Mouse (Mus musculus): ENCODE results near the gene Homer1. TPM values are rescaled to one million over a fixed set of nuclear protein-coding genes. Genes with fewer than 3 reads are reported as not detected.

Homer1 gene
- polyA plus RNA-seq, 1 experiment = 4.8 TPM

GRCm38 (mm10) chr13:93419779-93420178 is 120.3 kb downstream of the Homer1 start:
- no peaks in the 10 kb centered on the region for H3K27me3 ChIP-seq (ENCODE audit: control insufficient read depth, insufficient read depth, insufficient read length)
- H3K79me2 ChIP-seq (ENCODE audit: control insufficient read depth, insufficient read depth) = no peaks in the 10 kb centered on the region

GRCm38 (mm10) chr13:93423224-93423623 is 123.8 kb downstream of the Homer1 start:
- TF ChIP-seq CEBPB (IDR thresholded peaks at IDR 0.05; ENCODE audit: low read depth) (no peak), MAX (IDR thresholded peaks at IDR 0.05) (no peak), USF1 (IDR thresholded peaks at IDR 0.05; ENCODE audit: low read depth) (no peak)
- Histone ChIP-seq H3K79me3 (ENCODE audit: low read depth) (no peaks in the 10 kb centered on the region), H3K79me2 (ENCODE audit: control insufficient read depth, insufficient read depth) (no peaks in the 10 kb centered on the region)

More at GRCm38 (mm10) chr13:93419779-93420178, 120.3 kb downstream of the Homer1 start:
- H3K4me3 ChIP-seq (ENCODE audit: insufficient read depth, poor library complexity, severe bottlenecking) = no peak overlapping the region
- H3K36me3 ChIP-seq (ENCODE audit: control insufficient read depth, insufficient read depth) = no peaks in the 10 kb centered on the region
- TF ChIP-seq CEBPB (IDR thresholded peaks at IDR 0.05; ENCODE audit: low read depth) (no peak), MAX (IDR thresholded peaks at IDR 0.05) (no peak), FOSL1 (IDR thresholded peaks at IDR 0.05; ENCODE audit: insufficient read depth, low read length, poor library complexity, severe bottlenecking) (no peak), USF1 (IDR thresholded peaks at IDR 0.05; ENCODE audit: low read depth) (no peak), MYOD1 (IDR thresholded peaks at IDR 0.05; ENCODE audit: control insufficient read depth, insufficient read length, low read depth) (no peak), CTCF (IDR thresholded peaks at IDR 0.05; ENCODE audit: control insufficient read depth, insufficient read depth, insufficient read length) (no peak), MYOG (IDR thresholded peaks at IDR 0.05; ENCODE audit: control insufficient read depth, extremely low read depth, insufficient read length) (no peak)
- no peaks in the 10 kb centered on the region for H3K79me3 ChIP-seq (ENCODE audit: low read depth)
- H3ac ChIP-seq (ENCODE audit: control insufficient read depth, insufficient read length, low read depth) = no peak overlapping the region

GRCm38 (mm10) chr13:93427920-93428876 is 128.8 kb downstream of the Homer1 start:
- Histone ChIP-seq H3K79me3 (ENCODE audit: low read depth) (no peaks in the 10 kb centered on the region), H3K79me2 (ENCODE audit: control insufficient read depth, insufficient read depth) (no peaks in the 10 kb centered on the region), H3K36me3 (ENCODE audit: control insufficient read depth, insufficient read depth) (no peaks in the 10 kb centered on the region), H3ac (ENCODE audit: control insufficient read depth, insufficient read length, low read depth) (no peak overlapping the region), H3K27me3 (ENCODE audit: control insufficient read depth, insufficient read depth, insufficient read length) (no peaks in the 10 kb centered on the region), H3K4me3 (ENCODE audit: insufficient read depth, poor library complexity, severe bottlenecking) (no peak overlapping the region)
- no peak for TF ChIP-seq USF1 (IDR thresholded peaks at IDR 0.05; ENCODE audit: low read depth)
- no peak for TF ChIP-seq FOSL1 (IDR thresholded peaks at IDR 0.05; ENCODE audit: insufficient read depth, low read length, poor library complexity, severe bottlenecking)
- no peak for TF ChIP-seq CEBPB (IDR thresholded peaks at IDR 0.05; ENCODE audit: low read depth)
- no peak for TF ChIP-seq MAX (IDR thresholded peaks at IDR 0.05)
- TF ChIP-seq CTCF (IDR thresholded peaks at IDR 0.05; ENCODE audit: control insufficient read depth, insufficient read depth, insufficient read length) = no peak
- TF ChIP-seq MYOG (IDR thresholded peaks at IDR 0.05; ENCODE audit: control insufficient read depth, extremely low read depth, insufficient read length) = no peak

More at GRCm38 (mm10) chr13:93423224-93423623, 123.8 kb downstream of the Homer1 start:
- Histone ChIP-seq H3K27me3 (ENCODE audit: control insufficient read depth, insufficient read depth, insufficient read length) (no peaks in the 10 kb centered on the region), H3K36me3 (ENCODE audit: control insufficient read depth, insufficient read depth) (no peaks in the 10 kb centered on the region), H3ac (ENCODE audit: control insufficient read depth, insufficient read length, low read depth) (no peak overlapping the region), H3K4me3 (ENCODE audit: insufficient read depth, poor library complexity, severe bottlenecking) (no peak overlapping the region)

- no peaks in the 10 kb centered on the region for H3K27me3 ChIP-seq (ENCODE audit: control insufficient read depth, insufficient read depth, insufficient read length)
- no peak for TF ChIP-seq CTCF (IDR thresholded peaks at IDR 0.05; ENCODE audit: control insufficient read depth, insufficient read depth, insufficient read length)
- TF ChIP-seq MYOD1 (IDR thresholded peaks at IDR 0.05; ENCODE audit: control insufficient read depth, insufficient read length, low read depth) = no peak
- no peak for TF ChIP-seq MAX (IDR thresholded peaks at IDR 0.05)
- TF ChIP-seq FOSL1 (IDR thresholded peaks at IDR 0.05; ENCODE audit: insufficient read depth, low read length, poor library complexity, severe bottlenecking) = no peak
- no peak for TF ChIP-seq USF1 (IDR thresholded peaks at IDR 0.05; ENCODE audit: low read depth)
- TF ChIP-seq MYOG (IDR thresholded peaks at IDR 0.05; ENCODE audit: control insufficient read depth, extremely low read depth, insufficient read length) = no peak
- no peak for TF ChIP-seq CEBPB (IDR thresholded peaks at IDR 0.05; ENCODE audit: low read depth)
Observed at GRCm38 (mm10) chr13:93429205-93429604, 129.8 kb downstream of the Homer1 start.

GRCm38 (mm10) chr13:93440167-93440566 is 140.7 kb downstream of the Homer1 start:
- Histone ChIP-seq H3K27me3 (ENCODE audit: control insufficient read depth, insufficient read depth, insufficient read length) (no peaks in the 10 kb centered on the region), H3ac (ENCODE audit: control insufficient read depth, insufficient read length, low read depth) (no peak overlapping the region), H3K79me2 (ENCODE audit: control insufficient read depth, insufficient read depth) (no peaks in the 10 kb centered on the region), H3K4me3 (ENCODE audit: insufficient read depth, poor library complexity, severe bottlenecking) (no peak overlapping the region), H3K36me3 (ENCODE audit: control insufficient read depth, insufficient read depth) (no peaks in the 10 kb centered on the region), H3K79me3 (ENCODE audit: low read depth) (no peaks in the 10 kb centered on the region)
- TF ChIP-seq FOSL1 (IDR thresholded peaks at IDR 0.05; ENCODE audit: insufficient read depth, low read length, poor library complexity, severe bottlenecking) (no peak), MAX (IDR thresholded peaks at IDR 0.05) (no peak), USF1 (IDR thresholded peaks at IDR 0.05; ENCODE audit: low read depth) (no peak), CEBPB (IDR thresholded peaks at IDR 0.05; ENCODE audit: low read depth) (no peak), MYOD1 (IDR thresholded peaks at IDR 0.05; ENCODE audit: control insufficient read depth, insufficient read length, low read depth) (no peak), CTCF (IDR thresholded peaks at IDR 0.05; ENCODE audit: control insufficient read depth, insufficient read depth, insufficient read length) (no peak), MYOG (IDR thresholded peaks at IDR 0.05; ENCODE audit: control insufficient read depth, extremely low read depth, insufficient read length) (no peak)

More at GRCm38 (mm10) chr13:93429205-93429604, 129.8 kb downstream of the Homer1 start:
- no peak overlapping the region for H3K4me3 ChIP-seq (ENCODE audit: insufficient read depth, poor library complexity, severe bottlenecking)
- no peak overlapping the region for H3ac ChIP-seq (ENCODE audit: control insufficient read depth, insufficient read length, low read depth)
- no peaks in the 10 kb centered on the region for H3K36me3 ChIP-seq (ENCODE audit: control insufficient read depth, insufficient read depth)
- no peaks in the 10 kb centered on the region for H3K79me2 ChIP-seq (ENCODE audit: control insufficient read depth, insufficient read depth)
- no peaks in the 10 kb centered on the region for H3K79me3 ChIP-seq (ENCODE audit: low read depth)
